Mouse (Mus musculus): ENCODE results near the gene Tex33. TPM values are rescaled to one million over a fixed set of nuclear protein-coding genes. Genes with fewer than 3 reads are reported as not detected.

Gene Tex33
- polyA plus RNA-seq, 1 experiment = not detected

- Histone ChIP-seq H3K4me1 (ENCODE audit: control insufficient read depth, insufficient read depth, low read length) (peaks cover 10% of the 10 kb centered on the region), H3K27ac (ENCODE audit: insufficient read depth, low read length) (0 out of 2 replicates have a peak overlapping the region, but pooled peaks have one; percentile 5), H3K4me3 (ENCODE audit: insufficient read depth, low read length) (no peak overlapping the region)
- TF ChIP-seq POLR2A (IDR thresholded peaks at IDR 0.05; ENCODE audit: extremely low read depth, insufficient read depth, low read length) (no peak), CTCF (IDR thresholded peaks at IDR 0.05; ENCODE audit: extremely low read depth, insufficient read depth, low read length) (peak; percentile 78)
Observed at GRCm38 (mm10) chr15:78434896-78435520, 39.3 kb upstream of the Tex33 start.

- H3K4me1 ChIP-seq (ENCODE audit: control insufficient read depth, insufficient read depth, low read length) = peaks cover 7% of the 10 kb centered on the region
- H3K27ac ChIP-seq (ENCODE audit: insufficient read depth, low read length) = no peak overlapping the region
- TF ChIP-seq POLR2A (IDR thresholded peaks at IDR 0.05; ENCODE audit: extremely low read depth, insufficient read depth, low read length) (no peak), CTCF (IDR thresholded peaks at IDR 0.05; ENCODE audit: extremely low read depth, insufficient read depth, low read length) (no peak)
- H3K4me3 ChIP-seq (ENCODE audit: insufficient read depth, low read length) = no peak overlapping the region
Observed at GRCm38 (mm10) chr15:78431541-78432121, 35.9 kb upstream of the Tex33 start.

- Histone ChIP-seq H3K4me3 (ENCODE audit: insufficient read depth, low read length) (no peak overlapping the region), H3K4me1 (ENCODE audit: control insufficient read depth, insufficient read depth, low read length) (peaks cover 4% of the 10 kb centered on the region; the same call in 1 of the 2 replicates), H3K27ac (ENCODE audit: insufficient read depth, low read length) (no peak overlapping the region)
- no peak for TF ChIP-seq POLR2A (IDR thresholded peaks at IDR 0.05; ENCODE audit: extremely low read depth, insufficient read depth, low read length)
- no peak for TF ChIP-seq CTCF (IDR thresholded peaks at IDR 0.05; ENCODE audit: extremely low read depth, insufficient read depth, low read length)
Observed at GRCm38 (mm10) chr15:78430874-78431273, 35.2 kb upstream of the Tex33 start.

- H3K4me1 ChIP-seq (ENCODE audit: control insufficient read depth, insufficient read depth, low read length) = peaks cover 2% of the 10 kb centered on the region; the same call in 1 of the 2 replicates
- TF ChIP-seq CTCF (IDR thresholded peaks at IDR 0.05; ENCODE audit: extremely low read depth, insufficient read depth, low read length) (no peak), POLR2A (IDR thresholded peaks at IDR 0.05; ENCODE audit: extremely low read depth, insufficient read depth, low read length) (no peak)
- H3K4me3 ChIP-seq (ENCODE audit: insufficient read depth, low read length) = peak overlapping the region; percentile 74
- H3K27ac ChIP-seq (ENCODE audit: insufficient read depth, low read length) = no peak overlapping the region
Observed at GRCm38 (mm10) chr15:78429871-78430622, 34.3 kb upstream of the Tex33 start.

- TF ChIP-seq POLR2A (IDR thresholded peaks at IDR 0.05; ENCODE audit: extremely low read depth, insufficient read depth, low read length) (no peak), CTCF (IDR thresholded peaks at IDR 0.05; ENCODE audit: extremely low read depth, insufficient read depth, low read length) (no peak)
- peak overlapping the region; percentile 82 for H3K27ac ChIP-seq (ENCODE audit: insufficient read depth, low read length)
- H3K4me3 ChIP-seq (ENCODE audit: insufficient read depth, low read length) = peak overlapping the region; percentile 74
- H3K4me1 ChIP-seq (ENCODE audit: control insufficient read depth, insufficient read depth, low read length) = peaks cover 2% of the 10 kb centered on the region; the same call in 1 of the 2 replicates
Observed at GRCm38 (mm10) chr15:78429139-78429459, 33.4 kb upstream of the Tex33 start.

GRCm38 (mm10) chr15:78428391-78429138, 32.9 kb upstream of the Tex33 start, which contains the start of gene Kctd17:
Gene Kctd17, plus strand, starts transcription at chr15:78428564.
- TF ChIP-seq POLR2A (IDR thresholded peaks at IDR 0.05; ENCODE audit: extremely low read depth, insufficient read depth, low read length) (peak; percentile 78), CTCF (IDR thresholded peaks at IDR 0.05; ENCODE audit: extremely low read depth, insufficient read depth, low read length) (no peak)
- peak within 1 kb of the TSS; percentile 74 for H3K4me3 ChIP-seq (ENCODE audit: insufficient read depth, low read length)
- H3K4me1 ChIP-seq (ENCODE audit: control insufficient read depth, insufficient read depth, low read length) = peaks cover 2% of the 10 kb centered on the region; the same call in 1 of the 2 replicates
- peak within 1 kb of the TSS; percentile 82 for H3K27ac ChIP-seq (ENCODE audit: insufficient read depth, low read length)

- Histone ChIP-seq H3K27ac (ENCODE audit: insufficient read depth, low read length) (no peak overlapping the region), H3K4me3 (ENCODE audit: insufficient read depth, low read length) (no peak overlapping the region), H3K4me1 (ENCODE audit: control insufficient read depth, insufficient read depth, low read length) (peaks cover 2% of the 10 kb centered on the region; the same call in 1 of the 2 replicates)
- no peak for TF ChIP-seq CTCF (IDR thresholded peaks at IDR 0.05; ENCODE audit: extremely low read depth, insufficient read depth, low read length)
- TF ChIP-seq POLR2A (IDR thresholded peaks at IDR 0.05; ENCODE audit: extremely low read depth, insufficient read depth, low read length) = no peak
Observed at GRCm38 (mm10) chr15:78425230-78425629, 29.5 kb upstream of the Tex33 start.

- Histone ChIP-seq H3K27ac (ENCODE audit: insufficient read depth, low read length) (no peak overlapping the region), H3K4me3 (ENCODE audit: insufficient read depth, low read length) (no peak overlapping the region), H3K4me1 (ENCODE audit: control insufficient read depth, insufficient read depth, low read length) (no peaks in the 10 kb centered on the region)
- TF ChIP-seq CTCF (IDR thresholded peaks at IDR 0.05; ENCODE audit: extremely low read depth, insufficient read depth, low read length) = no peak
- TF ChIP-seq POLR2A (IDR thresholded peaks at IDR 0.05; ENCODE audit: extremely low read depth, insufficient read depth, low read length) = no peak
Observed at GRCm38 (mm10) chr15:78424507-78424906, 28.8 kb upstream of the Tex33 start.

Data from cortical plate, adult 2 months (tissue).